Mouse (Mus musculus) ES-Bruce4 (cell line): ENCODE measurements around the gene Fam32a.

Source experiments
- EP300 ChIP-seq: IDR thresholded peaks from 2 replicates; pipeline ENCODE4 v1.6.1; 2011; ENCODE audit warnings: low read depth, low read length; ENCODE audit not compliant: insufficient read depth
- POLR2A ChIP-seq: IDR thresholded peaks from one replicate; pipeline ENCODE4 v1.8.1; 2011; ENCODE audit warnings: low read length; ENCODE audit not compliant: insufficient read depth

GRCm38 (mm10) chr8:72261019-72261418 lies 41.5 kb downstream of the Fam32a start:
- TF ChIP-seq EP300 (no peak), POLR2A (no peak)
